Mouse (Mus musculus): ENCODE data around the gene Myof.

DNA sequence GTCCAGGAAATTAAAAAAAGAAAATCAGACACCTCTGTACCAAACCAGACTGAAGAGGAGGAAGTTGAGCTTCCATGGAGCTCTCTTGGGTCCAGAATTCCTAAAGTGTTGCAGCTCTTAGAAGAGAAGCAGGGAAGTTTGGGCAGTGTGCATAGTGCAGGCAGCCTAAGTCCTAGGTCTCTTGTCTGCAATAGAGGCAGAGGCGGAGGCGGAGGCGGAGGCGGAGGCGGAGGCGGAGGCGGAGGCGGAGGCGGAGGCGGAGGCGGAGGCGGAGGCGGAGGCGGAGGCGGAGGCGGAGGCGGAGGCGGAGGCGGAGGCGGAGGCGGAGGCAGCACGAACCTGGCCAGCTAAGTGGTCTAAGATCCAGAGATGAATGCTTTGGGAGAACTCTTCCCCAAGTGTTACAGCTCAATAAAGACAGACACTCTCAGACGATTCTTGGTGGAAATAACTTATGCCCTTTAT, 12.7 kb downstream of the Myof start:
- TF ChIP-seq CTCF (IDR thresholded peaks at IDR 0.05; ENCODE audit: low read depth, low read length): no peak
- no peak for TF ChIP-seq POLR2A (IDR thresholded peaks at IDR 0.05; ENCODE audit: extremely low read depth, insufficient read depth, low read length)

Data from liver, adult 2 months (tissue).